Comparison of ENCODE assay signal across 7 mouse cellular contexts in the genomic region with DNA sequence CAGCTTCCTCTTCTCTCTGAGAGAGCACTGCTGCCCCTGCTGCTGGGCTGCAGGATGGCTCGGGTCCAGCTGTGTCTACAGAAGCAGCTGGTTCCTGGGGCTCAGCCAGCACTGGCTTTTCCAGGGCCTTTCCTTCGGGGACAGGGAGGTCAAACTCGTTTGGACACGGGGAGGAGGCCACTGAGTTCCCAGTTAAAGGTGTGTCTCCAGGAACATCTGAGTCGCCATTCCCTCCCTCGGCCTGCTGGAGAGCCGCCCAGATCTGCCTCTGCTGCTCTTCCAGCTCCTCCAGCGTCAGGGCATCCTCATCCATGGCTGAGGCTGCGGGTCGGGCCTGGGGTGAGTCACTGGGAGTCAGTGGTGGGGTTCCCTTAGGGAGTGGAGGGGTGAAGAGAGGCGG. TPM values are rescaled to one million over a fixed set of nuclear protein-coding genes. Genes with fewer than 3 reads are reported as not detected.
DNase-seq lines count a peak whose midpoint lies in the region; ATAC-seq and TF ChIP-seq lines count a peak whose summit lies in the region.

No protein-coding gene starts in this region.

- no peaks in the 10 kb centered on the region for H3K4me1 ChIP-seq in lung, adult 2 months (ENCODE audit: control insufficient read depth, insufficient read depth, low read length)

- 31% methylated on average over 11 of the region's 11 CpGs for WGBS in lung, adult 2 months

- intact Hi-C loops in heart, postnatal 10 days (cut with DNase I), result loop anchor here (5.0 kb wide), 1 partner anchor 58 kb away; no protein-coding TSS in a partner anchor
- intact Hi-C loops in left cerebral cortex, postnatal 4 days (cut with DNase I), result no loop called here

- peak; percentile 73 to 82 for DNase-seq in lung, adult 18-20 months
- DNase-seq in lung, adult 2 months, result no peak
- DNase-seq in cerebellum, postnatal 4 days (ENCODE audit: low spot score in 2 of 2), result peak; percentile 36 to 44
- peak; percentile 88 to 89 for DNase-seq in heart, postnatal 10 days
- peak; percentile 78 for DNase-seq in left cerebral cortex, postnatal 4 days
- DNase-seq in urinary bladder, postnatal 4 days (ENCODE audit: low spot score in 2 of 2), result peak; percentile 66 to 69

- no peak for TF ChIP-seq CTCF in lung, adult 2 months (IDR thresholded peaks at IDR 0.05; ENCODE audit: insufficient read depth, low read length)

- ATAC-seq in CD4-positive, CD25-positive, alpha-beta regulatory T cell, adult 4 months, result no peak

- TF ChIP-seq POLR2A in lung, adult 2 months (IDR thresholded peaks at IDR 0.05; ENCODE audit: borderline replicate concordance, extremely low read depth, low read depth, low read length), result no peak

- H3K4me3 ChIP-seq in lung, adult 2 months (replicated peaks; ENCODE audit: extremely low read depth, low read depth, low read length), result no peak overlapping the region

RNA-seq across cellular contexts. Expression of a gene that starts 16.2 kb away (rescaled TPM):
- polyA plus RNA-seq in lung, adult 2 months (2012; rRNA removed), result 30.3 and 49.8 TPM in 2 replicates
- total RNA-seq in heart, postnatal 10 days (2021), result 100 to 1,000 TPM; 135 to 144 TPM
- total RNA-seq in left cerebral cortex, postnatal 4 days (2021), result 100 to 1,000 TPM; 154 to 158 TPM
- 10 to 100 TPM; 48.4 to 51.4 TPM for polyA plus RNA-seq in CD4-positive, CD25-positive, alpha-beta regulatory T cell, adult 4 months (2017; shearing (Covaris generic))

RNA-seq across cellular contexts. Expression of a gene that starts 20.3 kb away (rescaled TPM):
- 26.8 and 29.5 TPM in 2 replicates for polyA plus RNA-seq in lung, adult 2 months (2012; rRNA removed)
- total RNA-seq in heart, postnatal 10 days (2021), result 10 to 100 TPM; 39.4 to 49.5 TPM
- total RNA-seq in left cerebral cortex, postnatal 4 days (2021), result 10 to 100 TPM; 66.3 to 70.9 TPM
- polyA plus RNA-seq in CD4-positive, CD25-positive, alpha-beta regulatory T cell, adult 4 months (2017; shearing (Covaris generic)), result 10 to 100 TPM; 55.3 to 67.5 TPM

RNA-seq across cellular contexts. Expression of a gene that starts 48.6 kb away (rescaled TPM):
- 8.7 and 16.0 TPM in 2 replicates for polyA plus RNA-seq in lung, adult 2 months (2012; rRNA removed)
- total RNA-seq in heart, postnatal 10 days (2021), result 10 to 100 TPM; 54.1 to 55.8 TPM
- total RNA-seq in left cerebral cortex, postnatal 4 days (2021), result 10 to 100 TPM; 94.9 to 95.1 TPM
- 100 to 1,000 TPM; 160 to 180 TPM for polyA plus RNA-seq in CD4-positive, CD25-positive, alpha-beta regulatory T cell, adult 4 months (2017; shearing (Covaris generic))

RNA-seq across cellular contexts. Expression of a gene that starts 48.9 kb away (rescaled TPM):
- 0.34 and 1.3 TPM in 2 replicates for polyA plus RNA-seq in lung, adult 2 months (2012; rRNA removed)
- total RNA-seq in heart, postnatal 10 days (2021), result 10 to 100 TPM in 1 of 2 experiments, 1 to 10 TPM in 1; 6.9 to 10.3 TPM
- 1 to 10 TPM; 7.8 to 8.8 TPM for total RNA-seq in left cerebral cortex, postnatal 4 days (2021)
- 1 to 10 TPM; 2.8 to 4.2 TPM for polyA plus RNA-seq in CD4-positive, CD25-positive, alpha-beta regulatory T cell, adult 4 months (2017; shearing (Covaris generic))
